10 mouse cellular contexts compared by ENCODE assay signal in genomic region chr4:47796977-47797376, GRCm38 (mm10).
"Had no signal": no experiment of that assay in that cellular context is flagged by ENCODE, and none has a peak within 500 bp of the region (broad histone marks: within the 10 kb centered on the region; RNA-seq: fewer than 3 reads in every experiment).

No protein-coding gene starts in this region.

- DNase-seq: gastrocnemius, postnatal 14 days; heart, postnatal 10 days; heart, postnatal 4 days; kidney, adult 18-20 months; kidney, adult 8-10 months; kidney, postnatal 10 days; kidney, postnatal 25 days; kidney, postnatal 4 days; liver; liver, embryonic 13.5 days had no signal
